Mouse (Mus musculus): ENCODE measurements around the gene Ifi27l2a.

Gene Ifi27l2a

GRCm38 (mm10) chr12:103425729-103426470 is 17.6 kb downstream of the Ifi27l2a start, which contains the start of gene Ddx24:
Gene Ddx24 (minus strand): TSS chr12:103425830.
- peak; percentile 98 for DNase-seq

- no peak for DNase-seq
These were observed 18.3 kb downstream of the Ifi27l2a start for GRCm38 (mm10) chr12:103425016-103425728.

- no peak for DNase-seq
These were observed 35.3 kb downstream of the Ifi27l2a start for GRCm38 (mm10) chr12:103408144-103408543.

- no peak for DNase-seq
These were observed 35.8 kb downstream of the Ifi27l2a start, which contains the start of gene 9330161L09Rik for GRCm38 (mm10) chr12:103407720-103408119. Gene 9330161L09Rik (minus strand): TSS chr12:103407820.

- no peak for DNase-seq
These were observed 39.3 kb downstream of the Ifi27l2a start for GRCm38 (mm10) chr12:103404131-103404530.

GRCm38 (mm10) chr12:103396751-103397150 is 46.7 kb downstream of the Ifi27l2a start:
- no peak for DNase-seq

GRCm38 (mm10) chr12:103395486-103396275 is 47.8 kb downstream of the Ifi27l2a start:
- peak; percentile 41 for DNase-seq

- no peak for DNase-seq
These were observed 50.0 kb downstream of the Ifi27l2a start for GRCm38 (mm10) chr12:103393528-103393927.

Data from kidney, adult 18-20 months (tissue).